Mouse (Mus musculus) kidney, embryonic 14.5 days (tissue): ENCODE measurements around the gene Gm5485. TPM values are rescaled to one million over a fixed set of nuclear protein-coding genes. Genes with fewer than 3 reads are reported as not detected.

ENCODE experiments used
- ATAC-seq: fragments of 200-750 bp; cut with Nextera tagmentation; 2 replicates; pipeline ENCODE4 v1.8.0; 2017; ENCODE audit warnings: moderate number of reproducible peaks, mild to moderate bottlenecking, moderate TSS enrichment, moderate library complexity; ENCODE audit not compliant: low FRiP score, low TSS enrichment
- H3K27ac ChIP-seq: fragments of 300-500 bp; sonication (generic); 2 replicates; pipeline ENCODE4 v1.5.1; 2014; ENCODE audit warnings: low read depth, mild to moderate bottlenecking, low read length, moderate library complexity, mixed read lengths
- H3K27me3 ChIP-seq: fragments of 300-500 bp; sonication (generic); 2 replicates; pipeline ENCODE4 v1.6.1; 2014; ENCODE audit warnings: mild to moderate bottlenecking, low read length; ENCODE audit not compliant: control insufficient read depth, insufficient read depth
- H3K36me3 ChIP-seq: fragments of 300-500 bp; sonication (generic); 2 replicates; pipeline ENCODE4 v1.6.1; 2014; ENCODE audit warnings: low read length, mixed read lengths; ENCODE audit not compliant: control insufficient read depth, insufficient read depth
- H3K4me1 ChIP-seq: fragments of 300-500 bp; sonication (generic); 2 replicates; pipeline ENCODE4 v1.6.1; 2014; ENCODE audit warnings: low read length, mixed read lengths; ENCODE audit not compliant: control insufficient read depth, insufficient read depth
- H3K4me2 ChIP-seq: fragments of 300-500 bp; sonication (generic); replicated peaks from 2 replicates; pipeline ENCODE4 v1.6.1; 2014; ENCODE audit warnings: low read depth, mild to moderate bottlenecking, low read length
- H3K4me3 ChIP-seq: fragments of 300-500 bp; sonication (generic); 2 replicates; pipeline ENCODE4 v1.5.1; 2014; ENCODE audit warnings: mild to moderate bottlenecking, low read length
- H3K9ac ChIP-seq: fragments of 300-500 bp; sonication (generic); 2 replicates; pipeline ENCODE4 v1.6.1; 2014; ENCODE audit warnings: low read depth, mild to moderate bottlenecking, low read length, moderate library complexity
- H3K9me3 ChIP-seq: fragments of 300-500 bp; sonication (generic); 2 replicates; pipeline ENCODE4 v1.6.1; 2016; ENCODE audit warnings: low read length; ENCODE audit not compliant: control insufficient read depth
- WGBS: fragments of 180-500 bp; shearing (Covaris S2); extraction: QIAGEN DNeasy Blood & Tissue Kit; methylation state at CpG from one replicate; pipeline ENCODE4 v1.1.7; 2014; 5-methylcytosine and 5-hydroxymethylcytosine counted together
- polyA plus RNA-seq: library from polyadenylated mRNA; unstranded; fragments of >200 nt; fragmentation: Nextera tagmentation; extraction: Ambion mirVana; gene quantifications from 2 replicates; pipeline ENCODE4 v1.2.1, GENCODE M21; 2014

Gm5485 gene
- polyA plus RNA-seq, 1 experiment from 2014 or later: not detected

- no peak overlapping the region for H3K4me2 ChIP-seq
- H3K4me1 ChIP-seq: no peaks in the 10 kb centered on the region
- no peak overlapping the region for H3K27ac ChIP-seq
- H3K4me3 ChIP-seq: no peak overlapping the region
- 36% methylated on average over 2 of the region's 2 CpGs for WGBS
- no peak for ATAC-seq
- H3K9ac ChIP-seq: no peak overlapping the region
- H3K9me3 ChIP-seq: no peaks in the 10 kb centered on the region
- H3K27me3 ChIP-seq: no peaks in the 10 kb centered on the region
- no peaks in the 10 kb centered on the region for H3K36me3 ChIP-seq
Observed at GRCm38 (mm10) chr16:48422501-48422900, 10.3 kb upstream of the Gm5485 start.

- Histone ChIP-seq H3K9me3 (no peaks in the 10 kb centered on the region), H3K27me3 (peaks cover 3% of the 10 kb centered on the region; the same call in 1 of the 2 replicates), H3K27ac (no peak overlapping the region), H3K4me2 (no peak overlapping the region), H3K9ac (no peak overlapping the region), H3K4me1 (no peaks in the 10 kb centered on the region), H3K4me3 (no peak overlapping the region), H3K36me3 (no peaks in the 10 kb centered on the region)
- no peak for ATAC-seq
- WGBS: 58% methylated on average over 2 of the region's 2 CpGs
Observed at GRCm38 (mm10) chr16:48419035-48419434, 6.8 kb upstream of the Gm5485 start.

- H3K4me1 ChIP-seq: no peaks in the 10 kb centered on the region
- H3K9ac ChIP-seq: no peak overlapping the region
- no peak for ATAC-seq
- no peak overlapping the region for H3K4me3 ChIP-seq
- no peak overlapping the region for H3K27ac ChIP-seq
- H3K36me3 ChIP-seq: no peaks in the 10 kb centered on the region
- no peak overlapping the region for H3K4me2 ChIP-seq
- no peaks in the 10 kb centered on the region for H3K9me3 ChIP-seq
- WGBS: 41% methylated on average over 3 of the region's 3 CpGs
- H3K27me3 ChIP-seq: peaks cover 3% of the 10 kb centered on the region; the same call in 1 of the 2 replicates
Observed at GRCm38 (mm10) chr16:48418557-48418956, 6.3 kb upstream of the Gm5485 start.

GRCm38 (mm10) chr16:48410125-48410524 is 2.1 kb downstream of the Gm5485 start:
- Histone ChIP-seq H3K4me1 (peaks cover 10% of the 10 kb centered on the region; the same call in 1 of the 2 replicates), H3K9me3 (no peaks in the 10 kb centered on the region), H3K27me3 (no peaks in the 10 kb centered on the region), H3K36me3 (no peaks in the 10 kb centered on the region), H3K27ac (no peak overlapping the region), H3K9ac (no peak overlapping the region), H3K4me3 (no peak overlapping the region), H3K4me2 (no peak overlapping the region; the same call in 1 of the 2 replicates)
- ATAC-seq: no peak
- WGBS: 58% methylated on average over 3 of the region's 3 CpGs

- Histone ChIP-seq H3K36me3 (no peaks in the 10 kb centered on the region), H3K27me3 (no peaks in the 10 kb centered on the region), H3K9ac (no peak overlapping the region), H3K4me2 (peak overlapping the region; percentile 12), H3K4me1 (peaks cover 10% of the 10 kb centered on the region; the same call in 1 of the 2 replicates), H3K9me3 (no peaks in the 10 kb centered on the region), H3K4me3 (no peak overlapping the region), H3K27ac (no peak overlapping the region)
- peak; percentile 41; the same call in 1 of the 2 replicates for ATAC-seq
- 19% methylated on average over 7 of the region's 7 CpGs for whole genome bisulfite sequencing
Observed at GRCm38 (mm10) chr16:48409580-48409979, 2.6 kb downstream of the Gm5485 start.

GRCm38 (mm10) chr16:48405674-48406403 is 6.4 kb downstream of the Gm5485 start:
- Histone ChIP-seq H3K9me3 (no peaks in the 10 kb centered on the region), H3K36me3 (no peaks in the 10 kb centered on the region), H3K4me1 (peaks cover 10% of the 10 kb centered on the region; the same call in 1 of the 2 replicates), H3K27ac (no peak overlapping the region), H3K27me3 (no peaks in the 10 kb centered on the region), H3K4me3 (no peak overlapping the region), H3K9ac (no peak overlapping the region), H3K4me2 (no peak overlapping the region)
- peak; percentile 84 for ATAC-seq
- WGBS: 36% methylated on average over 10 of the region's 10 CpGs

GRCm38 (mm10) chr16:48404009-48404408 is 8.2 kb downstream of the Gm5485 start:
- peaks cover 3% of the 10 kb centered on the region; the same call in 1 of the 2 replicates for H3K4me1 ChIP-seq
- H3K4me2 ChIP-seq: no peak overlapping the region
- no peak for ATAC-seq
- no peaks in the 10 kb centered on the region for H3K27me3 ChIP-seq
- H3K9me3 ChIP-seq: no peaks in the 10 kb centered on the region
- no peaks in the 10 kb centered on the region for H3K36me3 ChIP-seq
- H3K4me3 ChIP-seq: no peak overlapping the region
- H3K9ac ChIP-seq: no peak overlapping the region
- no peak overlapping the region for H3K27ac ChIP-seq

GRCm38 (mm10) chr16:48403423-48403822 is 8.8 kb downstream of the Gm5485 start:
- 91% methylated on average over 3 of the region's 3 CpGs for WGBS
- no peaks in the 10 kb centered on the region for H3K9me3 ChIP-seq

GRCm38 (mm10) chr16:48402963-48403362 is 9.3 kb downstream of the Gm5485 start:
- no peak overlapping the region for H3K4me3 ChIP-seq
- peaks cover 3% of the 10 kb centered on the region; the same call in 1 of the 2 replicates for H3K4me1 ChIP-seq
- H3K9ac ChIP-seq: no peak overlapping the region
- H3K27me3 ChIP-seq: no peaks in the 10 kb centered on the region
- H3K27ac ChIP-seq: no peak overlapping the region
- ATAC-seq: no peak
- no peak overlapping the region for H3K4me2 ChIP-seq
- no peaks in the 10 kb centered on the region for H3K36me3 ChIP-seq
- H3K9me3 ChIP-seq: no peaks in the 10 kb centered on the region
- WGBS: 71% methylated on average over 4 of the region's 4 CpGs

More at GRCm38 (mm10) chr16:48403423-48403822, 8.8 kb downstream of the Gm5485 start:
- no peak overlapping the region for H3K9ac ChIP-seq
- peaks cover 3% of the 10 kb centered on the region; the same call in 1 of the 2 replicates for H3K4me1 ChIP-seq
- no peak for ATAC-seq
- no peaks in the 10 kb centered on the region for H3K27me3 ChIP-seq
- no peak overlapping the region for H3K4me2 ChIP-seq
- no peak overlapping the region for H3K4me3 ChIP-seq
- no peak overlapping the region for H3K27ac ChIP-seq
- H3K36me3 ChIP-seq: no peaks in the 10 kb centered on the region
